In the genomic region with DNA sequence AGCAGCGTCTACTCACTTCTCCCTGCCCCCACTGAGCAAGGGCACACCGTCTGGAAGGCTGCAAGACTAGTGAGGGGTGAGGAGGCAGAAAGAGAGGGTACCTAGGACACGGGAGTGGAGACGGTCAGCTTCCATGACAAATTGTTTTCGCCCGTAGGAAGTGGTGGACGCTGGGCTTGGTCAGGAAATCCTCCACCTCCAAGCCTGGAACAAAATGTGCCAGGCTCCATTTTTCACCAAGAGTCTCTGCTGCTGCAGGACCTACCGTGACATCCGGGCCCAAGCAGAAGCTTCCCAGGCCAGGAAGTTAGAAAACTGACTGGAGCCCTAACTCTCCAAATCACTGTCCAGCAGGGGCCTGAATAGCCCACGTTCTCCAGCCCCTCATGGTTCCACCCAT, we compare ENCODE assay signal across 17 mouse cellular contexts.
DNase-seq lines count a peak whose midpoint lies in the region; ATAC-seq and TF ChIP-seq lines count a peak whose summit lies in the region.
"Had no signal": no experiment of that assay in that cellular context is flagged by ENCODE, and none has a peak within 500 bp of the region (broad histone marks: within the 10 kb centered on the region; RNA-seq: fewer than 3 reads in every experiment).

No protein-coding gene starts in this region.

- TF ChIP-seq CTCF in kidney, adult 2 months (conservative IDR thresholded peaks at IDR 0.05; ENCODE audit: insufficient read depth, insufficient read length, low read depth, low read length), result no peak
- no peak for TF ChIP-seq CTCF in kidney, postnatal 0 days (IDR thresholded peaks at IDR 0.05; ENCODE audit: low read depth)

- TF ChIP-seq POLR2A in kidney, adult 2 months (IDR thresholded peaks at IDR 0.05; ENCODE audit: low read depth, low read length), result no peak

- no peaks in the 10 kb centered on the region for H3K27me3 ChIP-seq in kidney, adult 2 months (replicated peaks; ENCODE audit: control insufficient read depth, insufficient read depth, low read length)
- H3K27me3 ChIP-seq in kidney, postnatal 0 days (ENCODE audit: insufficient read depth, low read length), result no peaks in the 10 kb centered on the region
- H3K27me3 ChIP-seq in lung, embryonic 16.5 days (ENCODE audit: control insufficient read depth, insufficient read depth, low read depth, low read length), result no peaks in the 10 kb centered on the region
- H3K27me3 ChIP-seq: forebrain, embryonic 12.5 days; heart, embryonic 13.5 days; stomach, embryonic 15.5 days had no signal

- no peak overlapping the region for H3K4me2 ChIP-seq in kidney, postnatal 0 days (ENCODE audit: low read length)
- H3K4me2 ChIP-seq in lung, embryonic 16.5 days (ENCODE audit: low read depth, low read length), result no peak overlapping the region
- H3K4me2 ChIP-seq: forebrain, embryonic 12.5 days; heart, embryonic 13.5 days; stomach, embryonic 15.5 days had no signal

- H3K9ac ChIP-seq in kidney, postnatal 0 days (ENCODE audit: low read depth, low read length), result no peak overlapping the region
- no peak overlapping the region for H3K9ac ChIP-seq in lung, embryonic 16.5 days (ENCODE audit: low read length)
- H3K9ac ChIP-seq: forebrain, embryonic 12.5 days; heart, embryonic 13.5 days; stomach, embryonic 15.5 days had no signal

- H3K9me3 ChIP-seq in kidney, postnatal 0 days (replicated peaks; ENCODE audit: low read length), result no peaks in the 10 kb centered on the region
- H3K9me3 ChIP-seq in lung, embryonic 16.5 days (ENCODE audit: control insufficient read depth, low read length), result no peaks in the 10 kb centered on the region
- H3K9me3 ChIP-seq: forebrain, embryonic 12.5 days; heart, embryonic 13.5 days; hindbrain, embryonic 10.5 days; stomach, embryonic 15.5 days had no signal

- intact Hi-C loops in left cerebral cortex, postnatal 25 days (cut with DNase I), result no loop called here

- no peaks in the 10 kb centered on the region for H3K4me1 ChIP-seq in kidney, adult 2 months (ENCODE audit: control insufficient read depth, insufficient read depth, low read length)
- H3K4me1 ChIP-seq in kidney, postnatal 0 days (replicated peaks; ENCODE audit: insufficient read depth, low read length), result no peaks in the 10 kb centered on the region
- H3K4me1 ChIP-seq in lung, embryonic 16.5 days (replicated peaks; ENCODE audit: control insufficient read depth, insufficient read depth, low read length), result no peaks in the 10 kb centered on the region
- H3K4me1 ChIP-seq: heart, embryonic 13.5 days; stomach, embryonic 15.5 days had no signal

- no peak for ATAC-seq in kidney, postnatal 0 days (replicated peaks; ENCODE audit: low FRiP score, low read depth)
- ATAC-seq in lung, embryonic 16.5 days (ENCODE audit: low read depth), result no peak
- ATAC-seq: inflammation-experienced regulatory T-cells, adult 6 months had no signal

- peak overlapping the region; percentile 68 for H3K27ac ChIP-seq in kidney, adult 2 months (ENCODE audit: insufficient read depth, low read depth, low read length)
- H3K27ac ChIP-seq in kidney, postnatal 0 days, result no peak overlapping the region; the same call in 1 of the 2 replicates
- H3K27ac ChIP-seq in lung, embryonic 16.5 days (ENCODE audit: low read length), result peak overlapping the region; percentile 48; the same call in 1 of the 2 replicates
- H3K27ac ChIP-seq: forebrain, embryonic 12.5 days; heart, embryonic 13.5 days; hindbrain, embryonic 10.5 days; stomach, embryonic 15.5 days had no signal

- no peaks in the 10 kb centered on the region for H3K36me3 ChIP-seq in kidney, adult 2 months (ENCODE audit: control insufficient read depth, insufficient read depth, low read length)
- no peaks in the 10 kb centered on the region for H3K36me3 ChIP-seq in kidney, postnatal 0 days (ENCODE audit: insufficient read depth, low read length)
- H3K36me3 ChIP-seq in lung, embryonic 16.5 days (ENCODE audit: control insufficient read depth, insufficient read depth, low read length), result no peaks in the 10 kb centered on the region
- H3K36me3 ChIP-seq: forebrain, embryonic 12.5 days; heart, embryonic 13.5 days; hindbrain, embryonic 10.5 days; stomach, embryonic 15.5 days had no signal

- WGBS in kidney, adult 2 months, result 54% methylated on average over 10 of the region's 10 CpGs
- WGBS in kidney, postnatal 0 days, result 44% methylated on average over 10 of the region's 10 CpGs
- WGBS in lung, embryonic 16.5 days, result 43% methylated on average over 10 of the region's 10 CpGs

- peak; percentile 38 to 60 for DNase-seq in heart, adult 18-20 months
- no peak for DNase-seq in heart, adult 8-10 months (ENCODE audit: low spot score)
- DNase-seq in kidney, adult 2 months, result peak; percentile 76
- DNase-seq in kidney, postnatal 0 days (ENCODE audit: low spot score), result peak; percentile 27
- no peak for DNase-seq in left cerebral cortex, postnatal 25 days (ENCODE audit: low spot score in 2 of 2)
- DNase-seq in layer of hippocampus, adult 8-10 months (ENCODE audit: low spot score in 2 of 2), result no peak
- no peak for DNase-seq in ovary, postnatal 14 days (ENCODE audit: low spot score)
- DNase-seq: cerebellum, adult 11 months; cerebellum, postnatal 14 days; gastrocnemius, postnatal 25 days; thymus, postnatal 14 days had no signal

- H3K4me3 ChIP-seq in kidney, adult 2 months (ENCODE audit: insufficient read depth, low read depth, low read length), result no peak overlapping the region
- H3K4me3 ChIP-seq in kidney, postnatal 0 days (replicated peaks; ENCODE audit: low read depth, low read length), result no peak overlapping the region
- H3K4me3 ChIP-seq in lung, embryonic 16.5 days (ENCODE audit: low read length), result no peak overlapping the region
- H3K4me3 ChIP-seq: forebrain, embryonic 12.5 days; heart, embryonic 13.5 days; hindbrain, embryonic 10.5 days; stomach, embryonic 15.5 days had no signal

Comparison
In these comparisons a context has a peak if more than half of its experiments do, and no peak if none do; other contexts are left out.
1. DNase-seq: peak in heart, adult 18-20 months (2 of 2), kidney, adult 2 months (single experiment) and kidney, postnatal 0 days (single experiment); none in heart, adult 8-10 months (single experiment), left cerebral cortex, postnatal 25 days (0 of 2), layer of hippocampus, adult 8-10 months (0 of 2) and ovary, postnatal 14 days (single experiment).